8 mouse cellular contexts compared by ENCODE assay signal in genomic region chr7:120124844-120125243, GRCm38 (mm10). TPM values are rescaled to one million over a fixed set of nuclear protein-coding genes. Genes with fewer than 3 reads are reported as not detected.
DNase-seq lines count a peak whose midpoint lies in the region; ATAC-seq lines count a peak whose summit lies in the region.

No protein-coding gene starts in this region.

- WGBS in embryonic facial prominence, embryonic 11.5 days = 2% methylated on average over 3 of the region's 3 CpGs
- WGBS in limb, embryonic 12.5 days = 0% methylated on average over 3 of the region's 3 CpGs
- WGBS in midbrain, embryonic 14.5 days = 2% methylated on average over 3 of the region's 3 CpGs
- WGBS in stomach, embryonic 14.5 days = 0% methylated on average over 3 of the region's 3 CpGs

- no peaks in the 10 kb centered on the region for H3K36me3 ChIP-seq in embryonic facial prominence, embryonic 11.5 days (replicated peaks; ENCODE audit: control insufficient read depth, insufficient read depth, low read depth, low read length)
- peaks cover 5% of the 10 kb centered on the region; the same call in 1 of the 2 replicates for H3K36me3 ChIP-seq in limb, embryonic 12.5 days
- no peaks in the 10 kb centered on the region for H3K36me3 ChIP-seq in midbrain, embryonic 14.5 days (ENCODE audit: control insufficient read depth, insufficient read depth, low read length)
- H3K36me3 ChIP-seq in stomach, embryonic 14.5 days (ENCODE audit: control insufficient read depth, insufficient read depth, low read length) = peaks cover 7% of the 10 kb centered on the region

- peak; percentile 70 for ATAC-seq in embryonic facial prominence, embryonic 11.5 days (replicated peaks; ENCODE audit: insufficient number of reproducible peaks, low FRiP score, low TSS enrichment, low read depth)
- peak; percentile 68 for ATAC-seq in limb, embryonic 12.5 days (ENCODE audit: insufficient number of reproducible peaks, insufficient read depth, low FRiP score, low TSS enrichment, low read depth)
- ATAC-seq in midbrain, embryonic 14.5 days (ENCODE audit: low FRiP score, low TSS enrichment) = peak; percentile 80
- ATAC-seq in stomach, embryonic 14.5 days (ENCODE audit: insufficient number of reproducible peaks, insufficient read depth, low FRiP score, low read depth) = peak; percentile 76; the same call in 1 of the 2 replicates

- peak overlapping the region; percentile 36; the same call in 1 of the 2 replicates for H3K27ac ChIP-seq in embryonic facial prominence, embryonic 11.5 days (replicated peaks; ENCODE audit: low read depth, low read length)
- peak overlapping the region; percentile 25; the same call in 1 of the 2 replicates for H3K27ac ChIP-seq in limb, embryonic 12.5 days
- H3K27ac ChIP-seq in midbrain, embryonic 14.5 days (replicated peaks; ENCODE audit: low read depth, low read length) = no peak overlapping the region
- H3K27ac ChIP-seq in stomach, embryonic 14.5 days (ENCODE audit: low read length) = no peak overlapping the region

- H3K4me1 ChIP-seq in embryonic facial prominence, embryonic 11.5 days (ENCODE audit: control insufficient read depth, insufficient read depth, low read length) = peaks cover 3% of the 10 kb centered on the region; the same call in 1 of the 2 replicates
- peaks cover 35% of the 10 kb centered on the region for H3K4me1 ChIP-seq in limb, embryonic 12.5 days (replicated peaks)
- no peaks in the 10 kb centered on the region for H3K4me1 ChIP-seq in midbrain, embryonic 14.5 days (ENCODE audit: control insufficient read depth, insufficient read depth, low read length)
- 0 out of 2 replicates have a peak, but pooled peaks cover 8% of the 10 kb centered on the region for H3K4me1 ChIP-seq in stomach, embryonic 14.5 days (ENCODE audit: control insufficient read depth, insufficient read depth, low read length)

- H3K9me3 ChIP-seq in embryonic facial prominence, embryonic 11.5 days (replicated peaks; ENCODE audit: control insufficient read depth, low read length) = no peaks in the 10 kb centered on the region
- no peaks in the 10 kb centered on the region for H3K9me3 ChIP-seq in limb, embryonic 12.5 days
- no peaks in the 10 kb centered on the region for H3K9me3 ChIP-seq in midbrain, embryonic 14.5 days (ENCODE audit: control insufficient read depth, low read length)
- H3K9me3 ChIP-seq in stomach, embryonic 14.5 days (ENCODE audit: control insufficient read depth, low read depth, low read length) = no peaks in the 10 kb centered on the region

- peak; percentile 72 for DNase-seq in 3T3-L1 (ENCODE audit: low read depth, low spot score)
- peak; percentile 81 for DNase-seq in adrenal gland, postnatal 10 days
- DNase-seq in embryonic facial prominence, embryonic 11.5 days (ENCODE audit: low spot score) = peak; percentile 89
- peak; percentile 76 for DNase-seq in heart, adult 8-10 months (ENCODE audit: low spot score)
- peak; percentile 87 for DNase-seq in kidney, adult 9 months
- peak; percentile 87 for DNase-seq in midbrain, embryonic 14.5 days

- no peaks in the 10 kb centered on the region for H3K27me3 ChIP-seq in embryonic facial prominence, embryonic 11.5 days (ENCODE audit: control insufficient read depth, insufficient read depth, low read length)
- H3K27me3 ChIP-seq in limb, embryonic 12.5 days = no peaks in the 10 kb centered on the region
- no peaks in the 10 kb centered on the region for H3K27me3 ChIP-seq in midbrain, embryonic 14.5 days (ENCODE audit: control insufficient read depth, insufficient read depth, low read length)
- H3K27me3 ChIP-seq in stomach, embryonic 14.5 days (ENCODE audit: control insufficient read depth, insufficient read depth, low read length) = no peaks in the 10 kb centered on the region

- H3K4me2 ChIP-seq in embryonic facial prominence, embryonic 11.5 days (ENCODE audit: low read depth, low read length) = no peak overlapping the region
- H3K4me2 ChIP-seq in limb, embryonic 12.5 days = no peak overlapping the region
- H3K4me2 ChIP-seq in midbrain, embryonic 14.5 days (ENCODE audit: low read length) = no peak overlapping the region
- no peak overlapping the region for H3K4me2 ChIP-seq in stomach, embryonic 14.5 days (replicated peaks; ENCODE audit: low read depth, low read length)

- H3K9ac ChIP-seq in embryonic facial prominence, embryonic 11.5 days (replicated peaks; ENCODE audit: low read length) = no peak overlapping the region
- H3K9ac ChIP-seq in limb, embryonic 12.5 days (replicated peaks) = no peak overlapping the region
- H3K9ac ChIP-seq in midbrain, embryonic 14.5 days (replicated peaks; ENCODE audit: low read length) = no peak overlapping the region
- no peak overlapping the region for H3K9ac ChIP-seq in stomach, embryonic 14.5 days (replicated peaks; ENCODE audit: low read depth, low read length)

- no peak overlapping the region for H3K4me3 ChIP-seq in embryonic facial prominence, embryonic 11.5 days (ENCODE audit: low read depth, low read length)
- H3K4me3 ChIP-seq in limb, embryonic 12.5 days (replicated peaks) = no peak overlapping the region
- no peak overlapping the region for H3K4me3 ChIP-seq in midbrain, embryonic 14.5 days (replicated peaks; ENCODE audit: low read depth, low read length)
- no peak overlapping the region for H3K4me3 ChIP-seq in stomach, embryonic 14.5 days (ENCODE audit: low read depth, low read length)

RNA-seq across cellular contexts. Expression of gene Zp2, which starts 20.2 kb away (rescaled TPM):
- total RNA-seq in adrenal gland, postnatal 10 days (2021) = under 1 TPM in 1 of 2 experiments, not detected in 1; 0.33 TPM
- polyA plus RNA-seq in embryonic facial prominence, embryonic 11.5 days (2014; fragmentation: Nextera tagmentation; extraction: Ambion mirVana) = 0.21 TPM in 1 of 2 replicates, not detected in the other
- 1 to 10 TPM in 1 of 4 experiments, under 1 TPM in 3; 0.78 to 1.6 (median 0.83) TPM for total RNA-seq in heart, adult 8-10 months (2022)
- polyA plus RNA-seq in limb, embryonic 12.5 days (2016; fragmentation: Nextera tagmentation; extraction: Ambion mirVana) = not detected in 2 replicates
- polyA plus RNA-seq in midbrain, embryonic 14.5 days (2014; fragmentation: Nextera tagmentation; extraction: Ambion mirVana) = not detected in 2 replicates
- polyA plus RNA-seq in stomach, embryonic 14.5 days (2014; fragmentation: Nextera tagmentation; extraction: Ambion mirVana) = not detected in 2 replicates

RNA-seq across cellular contexts. Expression of gene Tmem159, which starts 22.7 kb away (rescaled TPM):
- total RNA-seq in adrenal gland, postnatal 10 days (2021) = 10 to 100 TPM; 35.8 to 43.8 TPM
- polyA plus RNA-seq in embryonic facial prominence, embryonic 11.5 days (2014; fragmentation: Nextera tagmentation; extraction: Ambion mirVana) = 26.7 and 27.6 TPM in 2 replicates
- 10 to 100 TPM; 23.0 to 29.5 (median 27.1) TPM for total RNA-seq in heart, adult 8-10 months (2022)
- 21.5 and 23.3 TPM in 2 replicates for polyA plus RNA-seq in limb, embryonic 12.5 days (2016; fragmentation: Nextera tagmentation; extraction: Ambion mirVana)
- polyA plus RNA-seq in midbrain, embryonic 14.5 days (2014; fragmentation: Nextera tagmentation; extraction: Ambion mirVana) = 9.5 and 33.7 TPM in 2 replicates
- polyA plus RNA-seq in stomach, embryonic 14.5 days (2014; fragmentation: Nextera tagmentation; extraction: Ambion mirVana) = 33.9 and 37.2 TPM in 2 replicates

RNA-seq across cellular contexts. Expression of gene Dnah3, which starts 29.8 kb away (rescaled TPM):
- total RNA-seq in adrenal gland, postnatal 10 days (2021) = under 1 TPM in 1 of 2 experiments, not detected in 1; 0.12 TPM
- not detected in 2 replicates for polyA plus RNA-seq in embryonic facial prominence, embryonic 11.5 days (2014; fragmentation: Nextera tagmentation; extraction: Ambion mirVana)
- total RNA-seq in heart, adult 8-10 months (2022) = under 1 TPM in 1 of 4 experiments, not detected in 3; 0.14 TPM
- not detected in 2 replicates for polyA plus RNA-seq in limb, embryonic 12.5 days (2016; fragmentation: Nextera tagmentation; extraction: Ambion mirVana)
- 0.04 TPM in 1 of 2 replicates, not detected in the other for polyA plus RNA-seq in midbrain, embryonic 14.5 days (2014; fragmentation: Nextera tagmentation; extraction: Ambion mirVana)
- polyA plus RNA-seq in stomach, embryonic 14.5 days (2014; fragmentation: Nextera tagmentation; extraction: Ambion mirVana) = 0.23 TPM in 1 of 2 replicates, not detected in the other

RNA-seq across cellular contexts. Expression of gene Anks4b, which starts 48.8 kb away (rescaled TPM):
- total RNA-seq in adrenal gland, postnatal 10 days (2021) = 1 to 10 TPM; 1.1 to 2.5 TPM
- 0.14 TPM in 1 of 2 replicates, not detected in the other for polyA plus RNA-seq in embryonic facial prominence, embryonic 11.5 days (2014; fragmentation: Nextera tagmentation; extraction: Ambion mirVana)
- total RNA-seq in heart, adult 8-10 months (2022) = under 1 TPM; 0.05 to 0.13 (median 0.09) TPM
- polyA plus RNA-seq in limb, embryonic 12.5 days (2016; fragmentation: Nextera tagmentation; extraction: Ambion mirVana) = not detected in 2 replicates
- polyA plus RNA-seq in midbrain, embryonic 14.5 days (2014; fragmentation: Nextera tagmentation; extraction: Ambion mirVana) = not detected in 2 replicates
- polyA plus RNA-seq in stomach, embryonic 14.5 days (2014; fragmentation: Nextera tagmentation; extraction: Ambion mirVana) = 0.63 TPM in 1 of 2 replicates, not detected in the other

Comparison
In these comparisons a context has a peak if more than half of its experiments do, and no peak if none do; other contexts are left out.
1. H3K27ac ChIP-seq: peak in embryonic facial prominence, embryonic 11.5 days (single experiment) and limb, embryonic 12.5 days (single experiment); none in midbrain, embryonic 14.5 days (single experiment) and stomach, embryonic 14.5 days (single experiment).
2. Peak in every context shown above with its lines, with median percentiles within 50 percentile points of each other: DNase-seq and ATAC-seq.